Mouse (Mus musculus): Measurements from ENCODE around the gene Gm10058.
"Not testable (repeated sequence)": the region's sequence is repeated elsewhere in the genome, so short reads cannot be mapped to it uniquely, and the experiment has no call there.

Gm10058 gene

DNA sequence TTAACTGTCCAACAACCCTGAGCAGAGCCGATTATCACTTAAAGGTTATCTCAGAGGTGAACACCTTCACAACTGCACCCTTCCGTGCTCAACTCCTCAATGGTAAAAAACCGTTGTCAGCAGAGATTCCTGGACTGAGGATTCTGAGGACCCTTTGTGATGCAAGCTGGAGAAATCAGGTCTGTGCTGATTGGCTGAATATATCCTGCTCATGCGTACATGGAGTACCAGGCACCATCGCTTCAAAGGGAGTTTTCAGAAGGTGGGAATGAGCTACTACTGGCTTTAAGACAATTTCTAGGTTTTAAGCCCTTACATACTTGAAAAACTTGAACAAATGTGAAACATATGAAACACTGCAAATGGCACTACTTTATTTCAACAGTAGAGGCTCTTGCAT lies at the start of gene Gm10058:
Gene Gm10058, minus strand, starts transcription at position 101 of the 400 bp plus-strand sequence.
- not testable (repeated sequence) for DNase-seq (ENCODE audit: low read depth, low spot score)

All from ES-CJ7 (cell line).